Mouse (Mus musculus): ENCODE results near the gene Slc38a3. TPM values are rescaled to one million over a fixed set of nuclear protein-coding genes. Genes with fewer than 3 reads are reported as not detected.
"Not testable (repeated sequence)": the region's sequence is repeated elsewhere in the genome, so short reads cannot be mapped to it uniquely, and the experiment has no call there.

Gene Slc38a3
- total and polyA plus RNA-seq, 3 experiments: not detected

- TF ChIP-seq MEF2A (IDR thresholded peaks at IDR 0.05; ENCODE audit: extremely low read depth, insufficient replicate concordance, low read depth, low read length, poor library complexity, severe bottlenecking): no peak
- peak; percentile 80 for TF ChIP-seq TBP (IDR thresholded peaks at IDR 0.05; ENCODE audit: low read depth, low read length)
These were observed 9.5 kb upstream of the Slc38a3 start for GRCm38 (mm10) chr9:107678861-107679260.

GRCm38 (mm10) chr9:107677819-107678526, 8.6 kb upstream of the Slc38a3 start:
- not testable (repeated sequence) for H3K4me3 ChIP-seq (ENCODE audit: control insufficient read depth in 1 of 2, insufficient read depth in 1 of 2, low read depth in 2 of 2, low read length in 2 of 2); H3K79me2 ChIP-seq (ENCODE audit: control insufficient read depth, insufficient read depth, low read length, poor library complexity); H3K27me3 ChIP-seq (ENCODE audit: control insufficient read depth in 1 of 2, insufficient read depth in 2 of 2, low read length in 2 of 2); H3K27ac ChIP-seq (ENCODE audit: control insufficient read depth, low read depth, low read length); H3K4me1 ChIP-seq (ENCODE audit: control insufficient read depth in 1 of 2, insufficient read depth in 2 of 2, low read length in 2 of 2); H3K9ac ChIP-seq (ENCODE audit: control insufficient read depth, low read depth, low read length, poor library complexity, severe bottlenecking); H3K9me3 ChIP-seq (replicated peaks; ENCODE audit: insufficient read depth, low read length); H3K36me3 ChIP-seq (ENCODE audit: control insufficient read depth in 1 of 2, insufficient read depth in 2 of 2, low read length in 2 of 2)
- TF ChIP-seq SMC3 (IDR thresholded peaks at IDR 0.05; ENCODE audit: low read depth, low read length) (peak; percentile 70), CTCF (IDR thresholded peaks at IDR 0.05 in 2 of 3, conservative IDR thresholded peaks at IDR 0.05 in 1 of 3; ENCODE audit: control insufficient read depth in 1 of 3, insufficient read depth in 1 of 3, low read depth in 2 of 3, low read length in 3 of 3, poor library complexity in 1 of 3, severe bottlenecking in 1 of 3) (peak; percentile 43 to 72 (median 68); a peak in 5 of 6 replicates), RAD21 (IDR thresholded peaks at IDR 0.05; ENCODE audit: low read depth, low read length) (peak; percentile 50), ZC3H11A (IDR thresholded peaks at IDR 0.05; ENCODE audit: low read depth, low read length) (peak; percentile 43)
- DNase-seq (ENCODE audit: low read depth, low spot score): peak; percentile 77

More at GRCm38 (mm10) chr9:107678861-107679260, 9.5 kb upstream of the Slc38a3 start:
- H3K27me3 ChIP-seq (ENCODE audit: control insufficient read depth in 1 of 2, insufficient read depth in 2 of 2, low read length in 2 of 2): peaks cover 0 to 7% of the 10 kb centered on the region in 2 experiments; a peak in 2 of 4 replicates
- H3K4me3 ChIP-seq (ENCODE audit: control insufficient read depth in 1 of 2, insufficient read depth in 1 of 2, low read depth in 2 of 2, low read length in 2 of 2): no peak overlapping the region
- no peaks in the 10 kb centered on the region for H3K79me2 ChIP-seq (ENCODE audit: control insufficient read depth, insufficient read depth, low read length, poor library complexity)
- H3K27ac ChIP-seq (ENCODE audit: control insufficient read depth, low read depth, low read length): no peak overlapping the region
- no peaks in the 10 kb centered on the region for H3K9me3 ChIP-seq (replicated peaks; ENCODE audit: insufficient read depth, low read length)
- no peak overlapping the region for H3K9ac ChIP-seq (ENCODE audit: control insufficient read depth, low read depth, low read length, poor library complexity, severe bottlenecking)
- 0 out of 4 replicates have a peak, but pooled peaks cover 0 to 2% of the 10 kb centered on the region in 2 experiments for H3K36me3 ChIP-seq (ENCODE audit: control insufficient read depth in 1 of 2, insufficient read depth in 2 of 2, low read length in 2 of 2)
- H3K4me1 ChIP-seq (ENCODE audit: control insufficient read depth in 1 of 2, insufficient read depth in 2 of 2, low read length in 2 of 2): 0 out of 4 replicates have a peak, but pooled peaks cover 0 to 5% of the 10 kb centered on the region in 2 experiments
- DNase-seq (ENCODE audit: low read depth, low spot score): no peak

- Histone ChIP-seq H3K4me1 (ENCODE audit: control insufficient read depth in 1 of 2, insufficient read depth in 2 of 2, low read length in 2 of 2) (0 out of 4 replicates have a peak, but pooled peaks cover 0 to 5% of the 10 kb centered on the region in 2 experiments), H3K27me3 (ENCODE audit: control insufficient read depth in 1 of 2, insufficient read depth in 2 of 2, low read length in 2 of 2) (peaks cover 6 to 11% of the 10 kb centered on the region in 2 experiments)
- TF ChIP-seq ZKSCAN1 (IDR thresholded peaks at IDR 0.05; ENCODE audit: low read depth, low read length) (no peak), RAD21 (IDR thresholded peaks at IDR 0.05; ENCODE audit: low read depth, low read length) (no peak), ZC3H11A (IDR thresholded peaks at IDR 0.05; ENCODE audit: low read depth, low read length) (no peak), EP300 (IDR thresholded peaks at IDR 0.05; ENCODE audit: low read depth in 1 of 2, low read length in 2 of 2) (no peak), TAL1 (IDR thresholded peaks at IDR 0.05; ENCODE audit: low read length) (no peak), MAZ (IDR thresholded peaks at IDR 0.05; ENCODE audit: low read depth, low read length) (no peak), MAX (IDR thresholded peaks at IDR 0.05; ENCODE audit: low read length) (no peak), POLR2A (IDR thresholded peaks at IDR 0.05; ENCODE audit: control insufficient read depth in 1 of 2, insufficient read depth in 1 of 2, low read depth in 1 of 2, low read length in 2 of 2, poor library complexity in 1 of 2) (no peak), CTCF (IDR thresholded peaks at IDR 0.05 in 2 of 3, conservative IDR thresholded peaks at IDR 0.05 in 1 of 3; ENCODE audit: control insufficient read depth in 1 of 3, insufficient read depth in 1 of 3, low read depth in 2 of 3, low read length in 3 of 3, poor library complexity in 1 of 3, severe bottlenecking in 1 of 3) (peak; percentile 58 to 79 (median 72)), NELFE (IDR thresholded peaks at IDR 0.05; ENCODE audit: low read depth, low read length) (no peak), JUND (IDR thresholded peaks at IDR 0.05; ENCODE audit: low read depth, low read length) (no peak), SMC3 (IDR thresholded peaks at IDR 0.05; ENCODE audit: low read depth, low read length) (peak; percentile 39; the same call in 1 of the 2 replicates), UBTF (IDR thresholded peaks at IDR 0.05; ENCODE audit: borderline replicate concordance, insufficient read depth, low read depth, low read length) (no peak)
These were observed 7.9 kb upstream of the Slc38a3 start for GRCm38 (mm10) chr9:107677091-107677784.

More at GRCm38 (mm10) chr9:107677091-107677784, 7.9 kb upstream of the Slc38a3 start:
- Histone ChIP-seq H3K9ac (ENCODE audit: control insufficient read depth, low read depth, low read length, poor library complexity, severe bottlenecking) (no peak overlapping the region), H3K9me3 (replicated peaks; ENCODE audit: insufficient read depth, low read length) (no peaks in the 10 kb centered on the region), H3K4me3 (ENCODE audit: control insufficient read depth in 1 of 2, insufficient read depth in 1 of 2, low read depth in 2 of 2, low read length in 2 of 2) (no peak overlapping the region), H3K27ac (ENCODE audit: control insufficient read depth, low read depth, low read length) (no peak overlapping the region), H3K36me3 (ENCODE audit: control insufficient read depth in 1 of 2, insufficient read depth in 2 of 2, low read length in 2 of 2) (0 out of 4 replicates have a peak, but pooled peaks cover 0 to 2% of the 10 kb centered on the region in 2 experiments), H3K79me2 (ENCODE audit: control insufficient read depth, insufficient read depth, low read length, poor library complexity) (no peaks in the 10 kb centered on the region)
- DNase-seq (ENCODE audit: low read depth, low spot score): peak; percentile 56

Measured in MEL (cell line).